Mouse (Mus musculus): ENCODE data around the gene Carmil2. TPM values are rescaled to one million over a fixed set of nuclear protein-coding genes. Genes with fewer than 3 reads are reported as not detected.

The Carmil2 gene
- 88.0 TPM for polyA plus RNA-seq (2017; shearing (Covaris generic))

DNA sequence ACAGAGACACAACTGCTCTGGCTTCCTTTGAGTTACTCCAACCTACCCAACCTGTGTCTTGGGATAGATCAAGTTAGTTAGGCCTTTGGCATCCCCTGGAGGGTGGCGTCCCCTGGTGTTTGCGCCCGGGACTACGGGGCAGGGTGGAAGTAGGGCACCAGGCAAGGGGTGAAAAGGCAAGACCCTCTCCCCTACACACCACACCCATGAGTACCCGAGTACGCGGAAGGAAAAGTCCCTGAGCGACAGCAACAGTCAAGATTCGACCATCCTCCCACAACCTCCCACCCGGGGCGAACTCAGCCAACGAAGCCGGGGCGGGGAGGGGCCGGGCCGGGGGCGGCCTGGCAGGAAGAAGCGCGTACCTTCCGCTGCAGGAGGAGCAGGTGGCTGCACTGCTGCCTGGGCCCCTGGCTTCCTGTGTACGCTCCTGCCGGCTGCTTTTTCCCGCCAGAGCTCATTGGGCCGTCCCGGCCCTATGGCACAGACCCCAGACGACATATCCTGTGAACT is at the start of gene Carmil2:
Gene Carmil2 (plus strand): TSS at position 479 of the 513 bp plus-strand sequence.

DNA sequence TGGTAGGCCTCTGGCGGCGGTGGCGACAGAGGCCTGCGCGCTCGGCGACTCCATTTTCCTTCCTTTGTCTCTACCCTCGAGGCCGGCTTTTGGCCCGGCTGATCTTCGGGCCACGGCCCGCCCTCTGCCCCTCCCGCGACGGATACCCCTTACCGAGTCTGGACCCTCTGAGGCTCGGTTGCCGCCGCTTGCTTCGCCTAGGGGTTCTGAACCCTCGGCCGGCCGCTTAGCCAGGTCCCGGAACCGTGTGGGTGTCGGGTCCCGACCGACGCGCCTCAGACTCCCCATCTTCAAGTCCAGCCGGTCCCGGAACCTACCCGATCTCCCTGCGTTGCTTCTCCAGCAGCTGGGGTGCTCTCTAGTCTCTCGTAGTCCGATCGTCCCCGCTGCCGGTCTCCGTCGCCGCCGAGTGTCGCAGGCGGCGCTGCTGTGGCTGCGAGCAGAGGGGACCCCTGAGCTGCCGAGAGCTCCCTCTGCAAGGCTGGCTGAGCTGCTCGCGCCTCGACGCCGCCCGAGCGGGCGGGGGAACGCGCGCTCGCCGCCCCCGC is 49.0 kb upstream of the Carmil2 start, which contains the start of gene Agrp:
Gene Agrp (minus strand): TSS at position 431 of the 548 bp plus-strand sequence.

DNA sequence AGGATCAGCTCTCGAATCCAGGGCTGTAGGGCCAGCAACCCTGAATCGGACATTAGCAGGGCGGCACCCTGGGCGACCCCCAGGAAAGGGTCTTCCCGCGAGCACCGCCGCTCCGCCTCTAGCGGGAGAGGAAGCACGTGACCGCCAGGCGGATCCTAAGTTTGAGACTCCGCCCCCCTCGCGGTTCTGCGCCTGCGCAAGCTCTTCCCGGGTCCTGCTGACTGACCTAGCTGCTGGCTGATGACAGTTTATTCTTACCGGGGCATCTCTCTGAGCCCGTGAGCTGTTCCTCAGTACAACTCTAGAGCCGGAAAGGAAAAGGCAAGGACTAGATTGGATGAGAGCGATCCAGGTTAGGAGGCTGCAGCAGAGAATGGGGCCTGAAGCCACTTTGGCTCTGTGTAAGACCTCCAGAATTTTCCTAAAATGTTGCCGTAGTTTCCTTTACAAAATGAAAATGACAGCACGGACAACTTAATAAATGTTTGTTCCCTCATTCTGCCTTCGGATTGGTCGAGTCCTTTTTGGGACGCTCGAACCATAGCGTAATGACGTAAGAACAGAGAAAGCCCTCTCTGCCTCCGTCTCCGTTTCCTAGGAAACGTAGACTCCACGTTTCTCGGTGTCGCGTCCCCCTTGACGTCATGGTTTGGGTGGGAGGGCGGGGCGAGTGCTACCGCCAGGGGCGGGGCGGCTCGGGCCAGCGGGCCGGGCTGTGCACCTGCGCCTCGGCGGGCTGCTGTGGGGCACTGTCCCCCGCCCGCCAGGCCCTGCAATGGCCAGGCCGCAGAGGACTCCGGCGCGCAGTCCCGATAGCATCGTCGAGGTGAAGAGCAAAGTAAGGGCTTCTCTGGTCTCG is 15.1 kb downstream of the Carmil2 start, which contains the start of the genes Acd and Pard6a:
Gene Acd (minus strand): TSS at position 137 of the 859 bp plus-strand sequence.
Gene Pard6a (plus strand): TSS at position 183 of the 859 bp plus-strand sequence.

DNA sequence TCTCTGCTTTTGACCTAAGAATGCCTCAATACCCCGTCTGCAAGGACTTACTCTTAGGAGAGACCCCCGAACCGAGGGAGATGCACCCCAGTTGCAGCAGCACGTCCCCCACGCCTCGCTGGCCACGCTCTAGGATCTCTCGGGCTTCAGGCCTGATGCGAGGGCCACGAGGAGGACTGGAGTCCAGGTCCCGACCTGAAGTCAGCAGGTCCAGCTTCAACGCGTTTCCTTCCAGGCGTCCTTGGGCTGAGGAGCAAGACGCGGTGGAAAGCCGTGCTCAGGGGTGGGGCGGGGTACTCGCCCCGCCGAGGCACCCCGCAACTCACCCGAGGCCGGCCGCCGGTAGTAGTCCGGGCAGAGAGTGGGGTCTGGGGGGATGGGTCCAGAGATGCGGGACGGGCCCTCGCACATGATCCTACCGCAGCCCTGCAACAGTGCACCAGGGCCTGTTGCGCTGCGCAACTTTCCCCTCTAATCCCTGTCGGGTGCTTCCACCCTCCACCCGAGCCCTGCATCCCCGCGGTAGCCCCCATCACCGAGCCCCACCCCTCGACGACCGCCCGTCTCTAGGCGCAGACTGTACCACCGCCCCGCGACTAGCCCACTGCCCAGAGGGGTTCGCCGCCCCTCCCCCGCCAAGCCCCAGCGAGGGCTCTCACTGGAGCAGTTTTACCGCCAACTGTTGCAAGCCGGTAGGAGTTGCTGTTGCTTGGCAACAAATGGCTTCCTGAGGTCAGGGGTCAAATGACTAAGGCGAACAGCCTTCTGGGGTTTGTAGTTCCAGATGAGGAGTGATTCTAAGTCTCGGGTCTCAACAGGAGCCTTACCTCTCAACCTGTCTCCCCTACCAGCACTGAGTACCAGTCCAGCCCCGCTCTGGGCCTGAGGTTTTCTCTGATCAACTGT is 21.7 kb downstream of the Carmil2 start, which contains the start of the genes 4933405L10Rik and Enkd1:
Gene 4933405L10Rik (plus strand): TSS at position 158 of the 906 bp plus-strand sequence.
Gene Enkd1 (minus strand): TSS at position 713 of the 906 bp plus-strand sequence.

Other genes with a start within 250 kb of the Carmil2 start
- 0.99 TPM for gene Tppp3, start 214.7 kb upstream of the Carmil2 start, polyA plus RNA-seq (2017; shearing (Covaris generic))
- 5.9 TPM for gene Zdhhc1, start 189.4 kb upstream of the Carmil2 start, polyA plus RNA-seq (2017; shearing (Covaris generic))
- gene Hsd11b2, start 167.5 kb upstream of the Carmil2 start, polyA plus RNA-seq (2017; shearing (Covaris generic)): 0.96 TPM
- 62.3 TPM for gene Atp6v0d1, start 120.2 kb upstream of the Carmil2 start, polyA plus RNA-seq (2017; shearing (Covaris generic))
- gene Ripor1, start 81.0 kb upstream of the Carmil2 start, polyA plus RNA-seq (2017; shearing (Covaris generic)): 11.9 TPM
- gene Ctcf, start 49.7 kb upstream of the Carmil2 start, polyA plus RNA-seq (2017; shearing (Covaris generic)): 168 TPM
- not detected for gene Agrp, start 48.9 kb upstream of the Carmil2 start, polyA plus RNA-seq (2017; shearing (Covaris generic))
- 65.3 TPM for gene Acd, start 14.8 kb downstream of the Carmil2 start, polyA plus RNA-seq (2017; shearing (Covaris generic))
- gene Pard6a, start 14.9 kb downstream of the Carmil2 start, polyA plus RNA-seq (2017; shearing (Covaris generic)): 19.9 TPM
- not detected for gene 4933405L10Rik, start 21.4 kb downstream of the Carmil2 start, polyA plus RNA-seq (2017; shearing (Covaris generic))
- 4.5 TPM for gene Enkd1, start 21.9 kb downstream of the Carmil2 start, polyA plus RNA-seq (2017; shearing (Covaris generic))
- 7.1 TPM for gene Gfod2, start 72.4 kb downstream of the Carmil2 start, polyA plus RNA-seq (2017; shearing (Covaris generic))
- 63.2 TPM for gene Ranbp10, start 141.1 kb downstream of the Carmil2 start, polyA plus RNA-seq (2017; shearing (Covaris generic))
- not detected for gene Tsnaxip1, start 141.5 kb downstream of the Carmil2 start, polyA plus RNA-seq (2017; shearing (Covaris generic))
- 18.8 TPM for gene Cenpt, start 167.0 kb downstream of the Carmil2 start, polyA plus RNA-seq (2017; shearing (Covaris generic))
- 15.4 TPM for gene Thap11, start 168.9 kb downstream of the Carmil2 start, polyA plus RNA-seq (2017; shearing (Covaris generic))
- 11.2 TPM for gene Nutf2, start 174.3 kb downstream of the Carmil2 start, polyA plus RNA-seq (2017; shearing (Covaris generic))
- gene Edc4, start 194.6 kb downstream of the Carmil2 start, polyA plus RNA-seq (2017; shearing (Covaris generic)): 77.2 TPM
- 1.1 TPM for gene Nrn1l, start 207.3 kb downstream of the Carmil2 start, polyA plus RNA-seq (2017; shearing (Covaris generic))
- 18.5 TPM for gene Pskh1, start 214.2 kb downstream of the Carmil2 start, polyA plus RNA-seq (2017; shearing (Covaris generic))
- gene Ctrl, start 247.6 kb downstream of the Carmil2 start, polyA plus RNA-seq (2017; shearing (Covaris generic)): 0.59 TPM

All from effector memory CD4-positive, alpha-beta T cell, adult 7 months (primary cell).